Mouse (Mus musculus) liver, adult 2 months (tissue): ENCODE measurements around the gene Ryr1.

Experiments used
- CTCF ChIP-seq: fragments of 200-500 bp; IDR thresholded peaks from 2 replicates; pipeline ENCODE4 v1.5.1; 2011; ENCODE audit warnings: low read depth, low read length, control low read depth
- POLR2A ChIP-seq: fragments of 200-500 bp; IDR thresholded peaks from 2 replicates; pipeline ENCODE4 v1.6.1; 2011; ENCODE audit warnings: low read length, control low read depth; ENCODE audit not compliant: insufficient read depth; ENCODE audit errors: extremely low read depth

DNA sequence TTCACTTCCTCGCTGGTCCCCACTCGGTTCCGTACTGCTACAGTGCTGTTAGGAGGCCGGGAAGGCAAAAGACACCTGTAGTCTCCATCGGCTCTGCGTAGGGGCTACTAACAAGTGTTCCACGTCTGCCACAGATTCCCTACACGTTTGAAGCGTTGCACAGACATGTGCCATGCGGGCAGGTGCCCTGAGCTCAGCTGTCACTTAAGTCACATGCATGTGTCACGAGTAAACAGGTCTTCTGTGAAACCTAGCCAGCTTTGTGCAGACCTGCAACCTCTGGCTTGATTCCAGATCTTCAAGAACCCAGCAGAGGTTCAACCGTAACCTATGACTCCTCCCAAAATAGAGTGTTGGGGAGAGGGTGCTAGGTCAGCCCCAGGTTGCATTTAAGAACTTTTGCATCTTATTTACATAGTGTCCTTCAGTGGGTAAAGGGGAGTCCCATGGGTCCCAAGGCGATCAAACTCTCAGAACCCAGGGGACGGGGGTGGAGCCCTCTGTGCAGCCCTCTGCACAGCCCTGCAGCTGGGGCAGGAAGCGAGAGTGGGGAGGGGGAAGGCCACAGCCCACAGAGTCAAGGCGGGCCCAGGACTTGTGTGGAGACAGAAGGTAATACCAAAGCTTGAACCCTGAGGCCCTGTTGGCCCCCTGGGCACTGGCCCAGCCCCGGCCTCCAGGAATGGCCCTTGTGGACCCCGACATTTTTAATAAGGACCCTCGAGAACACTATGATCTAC lies 142.5 kb downstream of the Ryr1 start:
- TF ChIP-seq POLR2A: no peak
- TF ChIP-seq CTCF: no peak
